Mouse (Mus musculus): ENCODE data around the gene Agbl2. TPM values are rescaled to one million over a fixed set of nuclear protein-coding genes. Genes with fewer than 3 reads are reported as not detected.

The Agbl2 gene
- polyA plus RNA-seq (2012), result not detected in 2 replicates

- peak within 1 kb of the TSS; percentile 38 for H3K4me3 ChIP-seq (replicated peaks)
- no peak for TF ChIP-seq GATA1 (IDR thresholded peaks at IDR 0.05; ENCODE audit: low read length)
- no peak for TF ChIP-seq TAL1 (IDR thresholded peaks at IDR 0.05; ENCODE audit: low read length)
- H3K36me3 ChIP-seq (ENCODE audit: control insufficient read depth), result peaks cover 44% of the 10 kb centered on the region
- H3K4me1 ChIP-seq (ENCODE audit: control insufficient read depth), result peaks cover 3% of the 10 kb centered on the region; the same call in 1 of the 2 replicates
- H3K9me3 ChIP-seq (ENCODE audit: control insufficient read depth, low read length), result no peaks in the 10 kb centered on the region
- H3K27me3 ChIP-seq (ENCODE audit: control insufficient read depth), result peaks cover 26% of the 10 kb centered on the region
Observed at GRCm38 (mm10) chr2:90782458-90782857, at the start of gene Agbl2. Gene Agbl2, plus strand, starts transcription at chr2:90782727.

- Histone ChIP-seq H3K4me1 (ENCODE audit: control insufficient read depth) (no peaks in the 10 kb centered on the region), H3K9me3 (ENCODE audit: control insufficient read depth, low read length) (no peaks in the 10 kb centered on the region), H3K27me3 (ENCODE audit: control insufficient read depth) (no peaks in the 10 kb centered on the region), H3K36me3 (ENCODE audit: control insufficient read depth) (peaks cover 94% of the 10 kb centered on the region), H3K4me3 (replicated peaks) (no peak overlapping the region)
- TF ChIP-seq GATA1 (IDR thresholded peaks at IDR 0.05; ENCODE audit: low read length) (no peak), TAL1 (IDR thresholded peaks at IDR 0.05; ENCODE audit: low read length) (no peak)
Observed at GRCm38 (mm10) chr2:90735326-90735725, 47.2 kb upstream of the Agbl2 start.

DNA sequence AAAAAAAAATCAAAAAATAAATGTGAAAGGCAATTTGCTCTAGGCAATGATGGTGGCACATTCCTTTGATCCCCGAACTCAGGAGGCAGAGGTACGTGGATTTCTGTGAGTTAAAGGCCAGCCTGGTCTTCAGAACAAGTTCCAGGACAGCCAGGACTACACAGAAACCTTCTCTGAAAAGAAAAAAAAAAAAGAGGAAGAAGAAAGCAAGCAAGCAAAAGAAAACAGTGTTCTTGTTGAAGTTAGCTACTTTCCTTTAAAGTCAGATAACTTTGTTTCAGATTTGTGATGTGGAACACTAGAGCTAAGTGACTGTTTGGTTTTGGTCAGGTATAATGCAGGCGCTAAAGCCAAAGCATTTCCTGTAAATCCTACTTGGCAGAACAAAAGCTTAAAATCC lies 43.7 kb upstream of the Agbl2 start:
- Histone ChIP-seq H3K9me3 (ENCODE audit: control insufficient read depth, low read length) (no peaks in the 10 kb centered on the region), H3K27me3 (ENCODE audit: control insufficient read depth) (no peaks in the 10 kb centered on the region), H3K4me3 (replicated peaks) (no peak overlapping the region), H3K4me1 (ENCODE audit: control insufficient read depth) (no peaks in the 10 kb centered on the region), H3K36me3 (ENCODE audit: control insufficient read depth) (peaks cover 59% of the 10 kb centered on the region)
- no peak for TF ChIP-seq TAL1 (IDR thresholded peaks at IDR 0.05; ENCODE audit: low read length)
- no peak for TF ChIP-seq GATA1 (IDR thresholded peaks at IDR 0.05; ENCODE audit: low read length)

GRCm38 (mm10) chr2:90739327-90739726 lies 43.2 kb upstream of the Agbl2 start:
- Histone ChIP-seq H3K9me3 (ENCODE audit: control insufficient read depth, low read length) (peaks cover 2% of the 10 kb centered on the region), H3K4me1 (ENCODE audit: control insufficient read depth) (peaks cover 3% of the 10 kb centered on the region), H3K4me3 (replicated peaks) (no peak overlapping the region), H3K27me3 (ENCODE audit: control insufficient read depth) (no peaks in the 10 kb centered on the region), H3K36me3 (ENCODE audit: control insufficient read depth) (peaks cover 57% of the 10 kb centered on the region)
- TF ChIP-seq GATA1 (IDR thresholded peaks at IDR 0.05; ENCODE audit: low read length), result no peak
- TF ChIP-seq TAL1 (IDR thresholded peaks at IDR 0.05; ENCODE audit: low read length), result no peak

DNA sequence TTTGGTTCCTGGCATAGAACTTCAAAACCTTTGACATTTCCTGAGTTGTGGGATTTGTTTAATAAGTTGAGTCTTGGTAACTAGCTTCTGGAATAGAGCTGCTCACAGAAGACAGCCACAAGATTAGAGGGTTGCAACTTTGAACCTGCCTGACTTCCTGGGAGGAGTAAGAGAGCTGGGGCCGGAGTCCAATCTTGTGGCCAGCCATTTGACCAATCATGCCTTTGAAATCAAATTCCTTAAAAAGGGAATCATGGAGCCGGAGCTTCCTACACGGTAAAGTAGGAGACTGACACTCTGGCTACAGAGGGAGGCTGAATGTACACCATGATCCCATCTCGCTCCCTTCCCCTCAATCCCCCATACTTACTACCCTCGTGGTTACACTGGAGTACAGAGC lies 42.6 kb upstream of the Agbl2 start:
- TF ChIP-seq GATA1 (IDR thresholded peaks at IDR 0.05; ENCODE audit: low read length) (no peak), TAL1 (IDR thresholded peaks at IDR 0.05; ENCODE audit: low read length) (no peak)
- Histone ChIP-seq H3K9me3 (ENCODE audit: control insufficient read depth, low read length) (peaks cover 4% of the 10 kb centered on the region), H3K4me1 (ENCODE audit: control insufficient read depth) (peaks cover 8% of the 10 kb centered on the region), H3K4me3 (replicated peaks) (no peak overlapping the region), H3K27me3 (ENCODE audit: control insufficient read depth) (no peaks in the 10 kb centered on the region), H3K36me3 (ENCODE audit: control insufficient read depth) (peaks cover 52% of the 10 kb centered on the region)

GRCm38 (mm10) chr2:90744285-90745052 lies 38.1 kb upstream of the Agbl2 start:
- H3K9me3 ChIP-seq (ENCODE audit: control insufficient read depth, low read length), result peaks cover 6% of the 10 kb centered on the region
- peak overlapping the region; percentile 96 for H3K4me3 ChIP-seq (replicated peaks)
- no peaks in the 10 kb centered on the region for H3K27me3 ChIP-seq (ENCODE audit: control insufficient read depth)
- peaks cover 36% of the 10 kb centered on the region for H3K4me1 ChIP-seq (ENCODE audit: control insufficient read depth)
- TF ChIP-seq TAL1 (IDR thresholded peaks at IDR 0.05; ENCODE audit: low read length), result no peak
- TF ChIP-seq GATA1 (IDR thresholded peaks at IDR 0.05; ENCODE audit: low read length), result no peak
- peaks cover 32% of the 10 kb centered on the region for H3K36me3 ChIP-seq (ENCODE audit: control insufficient read depth)

GRCm38 (mm10) chr2:90745053-90745678 lies 37.4 kb upstream of the Agbl2 start, which contains the start of gene Fnbp4:
Gene Fnbp4, plus strand, starts transcription at chr2:90745370.
- H3K36me3 ChIP-seq (ENCODE audit: control insufficient read depth), result peaks cover 36% of the 10 kb centered on the region
- TF ChIP-seq TAL1 (IDR thresholded peaks at IDR 0.05; ENCODE audit: low read length), result no peak
- TF ChIP-seq GATA1 (IDR thresholded peaks at IDR 0.05; ENCODE audit: low read length), result no peak
- no peaks in the 10 kb centered on the region for H3K27me3 ChIP-seq (ENCODE audit: control insufficient read depth)
- peaks cover 6% of the 10 kb centered on the region for H3K9me3 ChIP-seq (ENCODE audit: control insufficient read depth, low read length)
- H3K4me3 ChIP-seq (replicated peaks), result peak within 1 kb of the TSS; percentile 96
- peaks cover 39% of the 10 kb centered on the region for H3K4me1 ChIP-seq (ENCODE audit: control insufficient read depth)

- TF ChIP-seq TAL1 (IDR thresholded peaks at IDR 0.05; ENCODE audit: low read length), result no peak
- TF ChIP-seq GATA1 (IDR thresholded peaks at IDR 0.05; ENCODE audit: low read length), result no peak
Observed at GRCm38 (mm10) chr2:90745740-90746537, 36.6 kb upstream of the Agbl2 start.

GRCm38 (mm10) chr2:90746538-90746865 lies 36.0 kb upstream of the Agbl2 start:
- peaks cover 48% of the 10 kb centered on the region for H3K4me1 ChIP-seq (ENCODE audit: control insufficient read depth)
- peaks cover 48% of the 10 kb centered on the region for H3K36me3 ChIP-seq (ENCODE audit: control insufficient read depth)
- TF ChIP-seq TAL1 (IDR thresholded peaks at IDR 0.05; ENCODE audit: low read length) (no peak), GATA1 (IDR thresholded peaks at IDR 0.05; ENCODE audit: low read length) (no peak)
- H3K9me3 ChIP-seq (ENCODE audit: control insufficient read depth, low read length), result peaks cover 6% of the 10 kb centered on the region
- H3K27me3 ChIP-seq (ENCODE audit: control insufficient read depth), result no peaks in the 10 kb centered on the region
- peak overlapping the region; percentile 96 for H3K4me3 ChIP-seq (replicated peaks)

More at GRCm38 (mm10) chr2:90745740-90746537, 36.6 kb upstream of the Agbl2 start:
- peaks cover 6% of the 10 kb centered on the region for H3K9me3 ChIP-seq (ENCODE audit: control insufficient read depth, low read length)
- peak overlapping the region; percentile 96 for H3K4me3 ChIP-seq (replicated peaks)
- H3K27me3 ChIP-seq (ENCODE audit: control insufficient read depth), result no peaks in the 10 kb centered on the region
- H3K36me3 ChIP-seq (ENCODE audit: control insufficient read depth), result peaks cover 42% of the 10 kb centered on the region
- peaks cover 43% of the 10 kb centered on the region for H3K4me1 ChIP-seq (ENCODE audit: control insufficient read depth)
